Mouse (Mus musculus) skeletal muscle tissue, postnatal 0 days (tissue): Measurements from ENCODE around the gene Myrfl. TPM values are rescaled to one million over a fixed set of nuclear protein-coding genes. Genes with fewer than 3 reads are reported as not detected.

Experiments used
- polyA plus RNA-seq: library from polyadenylated mRNA; unstranded; fragments of >200 nt; fragmentation: Nextera tagmentation; extraction: Ambion mirVana; gene quantifications from 2 replicates; pipeline ENCODE4 v1.2.1, GENCODE M21; 2015

Gene Myrfl
- polyA plus RNA-seq = 0.18 TPM in 2 replicates

DNA sequence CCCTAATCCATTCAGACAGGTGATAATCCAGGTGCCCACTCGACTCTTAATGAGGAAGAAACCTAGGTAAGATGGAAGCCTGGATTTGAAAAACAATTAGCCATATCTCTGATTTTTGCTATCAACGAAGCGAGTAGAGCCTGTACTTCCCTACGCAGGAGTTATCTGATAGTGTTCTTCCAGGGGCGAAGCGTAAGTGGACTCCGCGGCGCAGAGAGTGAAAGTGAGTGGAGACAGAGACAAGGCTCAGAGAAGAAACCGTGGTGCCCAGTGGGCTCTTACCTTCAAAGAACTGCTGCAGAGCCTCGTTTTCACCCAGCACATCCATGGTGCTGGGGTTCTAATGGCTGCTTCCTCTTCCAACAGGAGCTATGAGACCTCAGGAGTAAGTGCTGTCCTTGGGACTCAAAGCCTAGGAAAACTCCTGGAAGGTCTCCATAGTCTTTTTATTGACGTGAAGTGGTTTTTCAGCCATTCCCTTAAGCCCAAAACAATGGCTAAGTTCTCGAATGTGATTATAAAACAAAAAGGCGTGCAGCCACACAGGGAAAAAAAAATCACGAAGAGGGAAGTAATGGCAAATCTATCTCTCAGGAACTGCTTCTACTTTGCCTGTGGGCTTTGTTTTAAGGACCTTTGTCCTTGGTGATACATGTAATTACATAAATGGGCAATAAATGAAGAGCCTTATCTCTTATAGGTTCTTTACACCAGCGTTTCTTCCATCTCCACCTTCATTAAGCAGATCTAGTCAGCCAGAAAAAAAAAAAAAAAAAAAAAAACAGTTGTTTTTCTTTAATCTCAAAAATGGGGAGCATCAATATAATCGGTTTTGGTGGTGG lies at the start of gene Myrfl:
Gene Myrfl (minus strand): TSS at position 584 of the 842 bp plus-strand sequence.

Other genes with a start within 250 kb of the Myrfl start
- gene Rab3ip, start 53.9 kb upstream of the Myrfl start, polyA plus RNA-seq = 22.8 and 23.6 TPM in 2 replicates
- gene Gm10271, start 75.7 kb upstream of the Myrfl start, polyA plus RNA-seq = not detected in 2 replicates
- 8.2 and 8.3 TPM in 2 replicates for gene Best3, start 89.4 kb upstream of the Myrfl start, polyA plus RNA-seq
- gene Lrrc10, start 148.4 kb upstream of the Myrfl start, polyA plus RNA-seq = not detected in 2 replicates
- 136 TPM in 2 replicates for gene Cct2, start 166.9 kb upstream of the Myrfl start, polyA plus RNA-seq